Mouse (Mus musculus) layer of hippocampus, adult 2 months (tissue): ENCODE results near the gene Sec14l2. TPM values are rescaled to one million over a fixed set of nuclear protein-coding genes. Genes with fewer than 3 reads are reported as not detected.
"Not testable (repeated sequence)": the region's sequence is repeated elsewhere in the genome, so short reads cannot be mapped to it uniquely, and the experiment has no call there.

Experiments
- DNase-seq, 2 experiments: peaks; one replicate each; pipeline ENCODE4 v3.0.0; 2022; ENCODE audit warnings: low spot score in 2 of 2
- H3K27ac ChIP-seq: fragments of 200-600 bp; 2 replicates; pipeline ENCODE4 v1.8.1; 2022
- H3K4me3 ChIP-seq: fragments of 200-600 bp; 2 replicates; pipeline ENCODE4 v1.8.1; 2022; ENCODE audit warnings: mild to moderate bottlenecking
- CTCF ChIP-seq: fragments of 200-600 bp; conservative IDR thresholded peaks from 2 replicates; pipeline ENCODE4 v1.8.1; 2022; ENCODE audit warnings: antibody characterized with exemption, mild to moderate bottlenecking, moderate library complexity
- total RNA-seq, 2 experiments: library from RNA; stranded (reverse); gene quantifications; 2 replicates each; pipeline ENCODE4 v1.2.3; 2021

The Sec14l2 gene
- total RNA-seq, 2 experiments from 2014 or later: 62.8 to 67.6 TPM

DNA sequence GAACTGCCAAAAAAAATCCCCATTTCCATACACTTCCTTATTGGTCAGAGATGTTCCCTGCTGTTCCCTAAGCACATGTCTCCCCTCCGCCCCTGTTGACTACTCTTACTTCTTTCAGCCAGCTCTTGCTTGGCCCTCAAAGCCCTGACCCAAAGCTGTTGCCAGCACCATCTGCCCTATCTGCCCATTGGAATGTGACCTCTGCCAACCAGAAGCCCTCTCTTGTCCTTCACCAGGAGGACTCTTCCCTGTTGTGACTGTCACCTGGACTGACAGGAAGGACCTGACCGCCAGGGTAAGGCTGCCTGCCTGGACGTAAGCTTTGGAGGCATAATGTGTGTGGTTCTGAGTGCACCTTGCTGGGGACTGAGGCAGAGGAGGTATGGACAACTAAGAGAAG lies 1.5 kb downstream of the Sec14l2 start:
- H3K4me3 ChIP-seq: no peak overlapping the region
- TF ChIP-seq CTCF: no peak
- no peak overlapping the region for H3K27ac ChIP-seq
- DNase-seq: no peak

- no peak overlapping the region for H3K27ac ChIP-seq
- no peak for DNase-seq
- no peak for TF ChIP-seq CTCF
These were observed 3.6 kb downstream of the Sec14l2 start for GRCm38 (mm10) chr11:4119635-4120034.

GRCm38 (mm10) chr11:4118081-4118921 lies 4.9 kb downstream of the Sec14l2 start:
- no peak for TF ChIP-seq CTCF
- H3K4me3 ChIP-seq: peak overlapping the region; percentile 93
- H3K27ac ChIP-seq: peak overlapping the region; percentile 99
- peak; percentile 71 to 75 for DNase-seq

More at GRCm38 (mm10) chr11:4119635-4120034, 3.6 kb downstream of the Sec14l2 start:
- H3K4me3 ChIP-seq: no peak overlapping the region

DNA sequence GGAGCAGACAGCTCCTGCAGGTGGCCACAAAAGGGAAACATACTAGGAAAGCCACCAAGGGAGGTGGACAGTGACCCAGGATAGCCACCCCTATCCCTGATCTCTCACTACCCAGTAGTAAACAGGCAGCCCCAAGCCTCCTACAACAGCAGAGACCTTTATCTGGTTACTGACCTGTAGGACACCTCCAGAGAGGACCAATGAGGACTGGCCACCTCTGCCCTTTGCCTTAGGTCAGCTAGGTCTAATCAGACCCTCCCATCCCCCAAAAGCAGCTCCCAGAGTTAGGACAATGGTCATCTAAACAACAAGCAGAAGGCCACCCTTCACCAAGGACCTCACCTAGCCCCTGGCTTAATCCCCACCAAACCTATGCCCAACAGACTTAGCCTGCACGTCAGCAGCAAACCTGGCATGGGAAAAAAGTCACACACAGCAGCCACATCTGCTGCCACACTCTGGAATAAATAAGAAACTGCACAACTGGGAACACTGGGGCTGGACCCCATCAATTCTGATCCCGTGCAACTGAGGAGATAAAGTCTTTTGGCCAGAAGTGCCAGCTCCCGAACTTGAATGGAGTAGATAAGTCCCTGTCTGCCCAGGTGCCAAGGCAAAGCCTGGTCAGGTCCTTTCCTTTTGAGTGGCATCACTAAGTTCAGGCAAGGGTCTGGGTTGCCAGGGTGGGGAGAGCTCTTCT lies 5.7 kb downstream of the Sec14l2 start:
- Histone ChIP-seq H3K27ac (peak overlapping the region; percentile 99), H3K4me3 (peak overlapping the region; percentile 93)
- TF ChIP-seq CTCF: peak; percentile 55
- DNase-seq: no peak

DNA sequence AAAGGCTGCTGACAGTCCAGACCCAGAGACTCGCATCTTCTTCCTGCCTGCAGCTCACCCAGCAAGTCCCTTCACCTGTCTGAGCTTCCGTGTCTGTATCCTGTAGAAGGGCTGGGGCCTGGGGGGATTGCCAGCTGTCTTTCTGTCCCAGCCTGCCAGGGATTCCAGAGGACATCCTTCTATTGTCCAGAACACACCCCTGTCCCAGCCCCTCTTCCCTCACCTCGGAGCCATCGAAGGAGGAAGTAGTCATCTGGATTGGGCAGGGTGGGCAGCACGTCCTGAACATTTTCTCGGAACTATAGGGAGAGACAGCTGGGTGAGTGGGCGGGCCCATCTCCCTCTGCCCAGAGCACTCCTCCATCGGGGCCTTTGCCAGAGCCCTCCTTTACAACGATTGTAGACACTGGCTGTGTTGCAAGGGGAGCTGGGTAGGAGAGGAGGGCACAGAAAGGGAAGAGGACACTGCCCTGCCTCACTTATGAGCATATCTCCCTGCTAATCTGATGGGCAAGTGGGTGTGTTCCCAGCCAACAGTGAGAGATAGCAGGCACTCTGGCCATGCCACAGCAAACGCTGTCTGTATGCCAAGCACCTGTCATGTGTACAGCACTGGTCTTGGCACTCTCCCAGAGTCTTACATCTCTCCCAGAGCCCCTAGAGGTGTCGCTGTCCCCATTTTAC lies 6.6 kb downstream of the Sec14l2 start:
- no peak for TF ChIP-seq CTCF
- peak; percentile 47 to 55 for DNase-seq
- Histone ChIP-seq H3K27ac (peak overlapping the region; percentile 99), H3K4me3 (peak overlapping the region; percentile 93)

DNA sequence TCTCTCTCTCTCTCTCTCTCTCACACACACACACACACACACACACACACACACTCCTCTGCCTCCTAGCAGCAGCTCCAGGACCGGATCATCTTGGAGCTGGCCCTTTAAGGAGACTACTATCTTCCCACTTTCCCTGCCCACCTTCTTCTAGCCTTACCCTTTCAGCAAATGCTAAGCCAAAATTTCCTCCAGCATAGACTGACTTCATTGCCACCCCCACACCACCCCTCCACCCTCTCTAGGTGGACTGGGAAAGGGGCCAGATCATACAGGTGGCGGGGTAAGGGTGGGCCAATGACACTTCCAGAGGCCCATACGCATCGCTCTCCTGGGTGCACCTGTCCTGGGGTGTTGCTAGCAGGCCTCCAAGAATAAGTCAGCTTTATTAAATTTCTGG lies 7.8 kb downstream of the Sec14l2 start:
- TF ChIP-seq CTCF: no peak
- no peak for DNase-seq
- Histone ChIP-seq H3K27ac (peak overlapping the region; percentile 99), H3K4me3 (peak overlapping the region; percentile 93)

- DNase-seq, H3K4me3 ChIP-seq: not testable (repeated sequence)
- peak overlapping the region; percentile 83 for H3K27ac ChIP-seq
These were observed 8.7 kb downstream of the Sec14l2 start for GRCm38 (mm10) chr11:4114541-4114940.

GRCm38 (mm10) chr11:4113970-4114369 lies 9.2 kb downstream of the Sec14l2 start:
- DNase-seq: no peak
- Histone ChIP-seq H3K27ac (peak overlapping the region; percentile 83), H3K4me3 (no peak overlapping the region; the same call in 1 of the 2 replicates)
- TF ChIP-seq CTCF: no peak

DNA sequence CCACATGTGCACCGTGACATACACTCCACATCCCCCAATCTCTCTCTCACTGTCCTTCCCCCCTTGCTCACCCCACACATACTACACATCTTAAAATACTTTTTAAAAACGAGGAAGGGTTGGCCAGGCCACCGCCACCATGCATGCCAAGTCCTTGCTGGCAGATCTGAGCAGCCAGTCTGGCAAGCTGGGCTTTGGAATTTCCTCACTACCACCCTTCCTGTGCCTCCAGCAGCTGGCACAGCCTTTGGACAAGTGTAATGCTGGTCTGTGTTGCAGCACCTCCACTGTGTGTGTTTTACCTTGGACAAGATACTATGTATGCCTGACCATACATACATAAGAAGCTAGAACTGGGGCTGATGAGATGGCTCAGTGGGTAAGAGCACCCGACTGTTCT lies 9.7 kb downstream of the Sec14l2 start:
- H3K4me3 ChIP-seq: no peak overlapping the region
- TF ChIP-seq CTCF: no peak
- DNase-seq: no peak
- peak overlapping the region; percentile 83 for H3K27ac ChIP-seq

DNA sequence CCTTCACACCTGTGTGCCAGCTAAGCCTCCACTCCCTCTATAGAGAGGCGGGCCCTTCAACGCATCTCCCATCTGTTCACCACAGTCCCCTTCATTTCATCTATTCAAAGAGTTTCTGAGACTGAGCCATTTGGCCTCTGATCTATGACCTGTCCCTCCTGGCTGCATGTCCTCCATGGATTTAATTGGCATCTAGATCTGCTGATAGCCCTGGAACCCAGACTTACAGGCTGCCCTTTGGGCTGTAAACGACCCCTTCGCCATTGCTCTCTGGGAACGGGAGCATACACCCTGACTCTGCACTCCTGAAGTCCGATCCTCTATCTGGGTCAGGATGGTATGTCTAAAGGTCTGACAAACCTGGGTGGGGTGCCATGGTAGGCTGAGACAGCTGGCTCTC lies 10.4 kb downstream of the Sec14l2 start:
- H3K4me3 ChIP-seq: no peak overlapping the region
- no peak for DNase-seq
- peak overlapping the region; percentile 83 for H3K27ac ChIP-seq
- TF ChIP-seq CTCF: no peak

GRCm38 (mm10) chr11:4112033-4112432 lies 11.2 kb downstream of the Sec14l2 start:
- no peak for DNase-seq
- TF ChIP-seq CTCF: no peak
- Histone ChIP-seq H3K27ac (peak overlapping the region; percentile 83; the same call in 1 of the 2 replicates), H3K4me3 (no peak overlapping the region)

DNA sequence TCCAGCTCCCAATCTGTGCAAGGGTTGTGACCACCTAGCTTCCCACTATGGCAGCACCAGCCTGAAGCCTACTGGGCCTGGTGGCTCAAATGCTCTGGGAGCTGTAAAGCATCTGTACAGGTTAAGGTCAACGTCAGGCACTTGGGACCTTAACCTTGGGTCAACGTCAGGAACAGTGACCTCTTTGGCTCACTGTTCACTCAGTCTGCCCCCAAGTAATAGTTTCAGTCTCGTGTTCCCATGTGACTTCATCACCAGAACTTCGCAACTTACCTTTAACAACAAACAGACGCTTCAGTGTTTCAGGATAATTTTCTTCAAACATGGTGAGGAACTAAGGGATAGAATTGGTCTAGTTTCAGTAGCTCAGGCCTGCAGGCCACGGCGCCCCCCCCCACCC lies 14.5 kb downstream of the Sec14l2 start:
- Histone ChIP-seq H3K4me3 (no peak overlapping the region), H3K27ac (peak overlapping the region; percentile 36; the same call in 1 of the 2 replicates)
- TF ChIP-seq CTCF: no peak
- no peak for DNase-seq

DNA sequence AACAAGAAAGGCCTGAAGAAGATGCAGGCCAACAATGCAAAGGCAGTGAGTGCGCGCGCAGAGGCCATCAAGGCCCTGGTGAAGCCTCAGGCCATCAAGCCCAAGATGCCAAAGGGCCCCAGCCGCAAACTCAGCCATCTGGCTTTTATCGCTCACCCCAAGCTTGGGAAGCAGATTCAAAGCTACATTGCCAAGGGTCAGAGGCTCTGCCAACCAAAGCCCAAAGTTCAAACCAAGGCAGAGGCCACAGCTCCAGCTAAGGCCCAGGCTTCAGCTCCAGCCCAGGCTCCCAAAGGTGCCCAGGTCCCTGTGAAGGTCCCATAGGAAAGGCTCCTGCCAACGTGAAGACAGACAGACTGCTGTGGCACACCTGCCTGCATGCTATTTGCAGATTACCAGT lies 15.3 kb downstream of the Sec14l2 start:
- DNase-seq, H3K4me3 ChIP-seq: not testable (repeated sequence)
- peak overlapping the region; percentile 95 for H3K27ac ChIP-seq
